ENCODE assay signal across 28 mouse cellular contexts in genomic region chr11:74405201-74405600, GRCm38 (mm10). TPM values are rescaled to one million over a fixed set of nuclear protein-coding genes. Genes with fewer than 3 reads are reported as not detected.
"Had no signal": no experiment of that assay in that cellular context is flagged by ENCODE, and none has a peak within 500 bp of the region (broad histone marks: within the 10 kb centered on the region; RNA-seq: fewer than 3 reads in every experiment).

No protein-coding gene starts in this region.

- H3K36me3 ChIP-seq: intestine, embryonic 15.5 days; limb, embryonic 10.5 days; limb, embryonic 13.5 days; liver, embryonic 12.5 days; liver, embryonic 15.5 days; lung, embryonic 15.5 days; midbrain, embryonic 10.5 days; midbrain, embryonic 13.5 days had no signal

- H3K27ac ChIP-seq: intestine, embryonic 15.5 days; layer of hippocampus, adult 2 months; limb, embryonic 10.5 days; limb, embryonic 13.5 days; liver, embryonic 12.5 days; liver, embryonic 15.5 days; lung, embryonic 15.5 days; midbrain, embryonic 10.5 days; midbrain, embryonic 13.5 days; stomach, postnatal 0 days had no signal

- H3K9ac ChIP-seq: intestine, embryonic 15.5 days; limb, embryonic 13.5 days; liver, embryonic 12.5 days; liver, embryonic 15.5 days; lung, embryonic 15.5 days; midbrain, embryonic 13.5 days had no signal

- ATAC-seq: intestine, embryonic 15.5 days; liver, embryonic 12.5 days; midbrain, embryonic 13.5 days; midbrain, embryonic 16.5 days had no signal

- H3K27me3 ChIP-seq: intestine, embryonic 15.5 days; liver, embryonic 12.5 days; liver, embryonic 15.5 days; lung, embryonic 15.5 days; midbrain, embryonic 13.5 days had no signal

- H3K4me2 ChIP-seq: intestine, embryonic 15.5 days; limb, embryonic 13.5 days; liver, embryonic 12.5 days; liver, embryonic 15.5 days; lung, embryonic 15.5 days; midbrain, embryonic 13.5 days had no signal

- H3K4me1 ChIP-seq: liver, embryonic 12.5 days; liver, embryonic 15.5 days; megakaryocyte, embryonic 14.5 days had no signal

- DNase-seq: kidney, adult 11 months; kidney, adult 9 months; layer of hippocampus, adult 9-11 months; liver; lung, adult 18-20 months; lung, postnatal 10 days; lung, postnatal 36 days had no signal

- H3K9me3 ChIP-seq: intestine, embryonic 15.5 days; limb, embryonic 10.5 days; limb, embryonic 13.5 days; liver, embryonic 12.5 days; liver, embryonic 15.5 days; lung, embryonic 15.5 days; megakaryocyte, embryonic 14.5 days; midbrain, embryonic 10.5 days; midbrain, embryonic 13.5 days had no signal

- H3K4me3 ChIP-seq: intestine, embryonic 15.5 days; layer of hippocampus, adult 2 months; limb, embryonic 10.5 days; limb, embryonic 13.5 days; liver, embryonic 12.5 days; liver, embryonic 15.5 days; lung, embryonic 15.5 days; megakaryocyte, embryonic 14.5 days; midbrain, embryonic 10.5 days; midbrain, embryonic 13.5 days had no signal

RNA-seq across cellular contexts. Expression of gene Olfr412, which starts 43.3 kb away (rescaled TPM):
- total RNA-seq: layer of hippocampus, adult 2 months; layer of hippocampus, postnatal 25 days; left cerebral cortex, adult 18-20 months; left cerebral cortex, postnatal 25 days; monocyte, adult 5-6 weeks had no signal
- polyA plus RNA-seq: intestine, embryonic 15.5 days; large intestine, adult 2 months; limb, embryonic 10.5 days; limb, embryonic 13.5 days; liver, embryonic 12.5 days; liver, embryonic 15.5 days; lung, embryonic 15.5 days; midbrain, embryonic 10.5 days; midbrain, embryonic 13.5 days; midbrain, embryonic 16.5 days; neural tube, embryonic 11.5 days; neural tube, embryonic 14.5 days; stomach, embryonic 14.5 days; stomach, postnatal 0 days; urinary bladder, adult 2 months had no signal

RNA-seq across cellular contexts. Expression of gene Olfr411, which starts 52.8 kb away (rescaled TPM):
- total RNA-seq: layer of hippocampus, adult 2 months; layer of hippocampus, postnatal 25 days; left cerebral cortex, adult 18-20 months; left cerebral cortex, postnatal 25 days; monocyte, adult 5-6 weeks had no signal
- polyA plus RNA-seq: intestine, embryonic 15.5 days; large intestine, adult 2 months; limb, embryonic 10.5 days; limb, embryonic 13.5 days; liver, embryonic 12.5 days; liver, embryonic 15.5 days; lung, embryonic 15.5 days; midbrain, embryonic 10.5 days; midbrain, embryonic 13.5 days; midbrain, embryonic 16.5 days; neural tube, embryonic 11.5 days; neural tube, embryonic 14.5 days; stomach, embryonic 14.5 days; stomach, postnatal 0 days; urinary bladder, adult 2 months had no signal
